Mouse (Mus musculus): Measurements from ENCODE around the gene Vat1l. TPM values are rescaled to one million over a fixed set of nuclear protein-coding genes. Genes with fewer than 3 reads are reported as not detected.

Vat1l gene
- polyA plus RNA-seq, 1 experiment from 2014 or later: 16.1 TPM

DNA sequence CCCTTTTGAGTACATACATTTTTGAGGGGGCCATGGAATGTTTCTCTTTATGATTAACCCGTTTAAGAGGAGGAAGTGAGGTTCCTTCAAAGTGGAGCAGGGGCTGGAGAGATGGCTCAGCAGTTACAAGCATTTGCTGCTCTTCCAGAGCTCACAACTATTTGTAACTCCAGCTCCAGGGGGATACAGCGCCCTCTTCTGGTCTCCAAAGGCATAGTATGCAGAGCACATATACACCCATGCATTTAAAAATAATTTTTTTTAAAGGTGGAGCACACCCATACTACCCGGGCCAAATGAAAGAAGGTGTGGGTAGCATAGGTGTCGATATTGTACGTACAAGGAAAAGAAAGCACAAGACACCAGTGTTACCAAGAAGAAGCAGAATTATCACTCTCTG is 157.8 kb downstream of the Vat1l start:
- no peak overlapping the region for H3K4me2 ChIP-seq
- ATAC-seq (ENCODE audit: low FRiP score): no peak
- H3K4me1 ChIP-seq (ENCODE audit: control insufficient read depth, insufficient read depth, low read length): no peaks in the 10 kb centered on the region
- H3K27ac ChIP-seq (ENCODE audit: low read depth, low read length): no peak overlapping the region
- no peaks in the 10 kb centered on the region for H3K27me3 ChIP-seq (ENCODE audit: control insufficient read depth, insufficient read depth, low read length)
- DNase-seq (ENCODE audit: low spot score, missing footprints): no peak
- H3K36me3 ChIP-seq (ENCODE audit: control insufficient read depth, insufficient read depth, low read length): no peaks in the 10 kb centered on the region
- H3K4me3 ChIP-seq (ENCODE audit: low read depth, low read length): no peak overlapping the region
- no peaks in the 10 kb centered on the region for H3K9me3 ChIP-seq (ENCODE audit: control insufficient read depth, low read length)
- H3K9ac ChIP-seq (ENCODE audit: low read length): no peak overlapping the region
- 70% methylated on average over 5 of the region's 5 CpGs for WGBS

DNA sequence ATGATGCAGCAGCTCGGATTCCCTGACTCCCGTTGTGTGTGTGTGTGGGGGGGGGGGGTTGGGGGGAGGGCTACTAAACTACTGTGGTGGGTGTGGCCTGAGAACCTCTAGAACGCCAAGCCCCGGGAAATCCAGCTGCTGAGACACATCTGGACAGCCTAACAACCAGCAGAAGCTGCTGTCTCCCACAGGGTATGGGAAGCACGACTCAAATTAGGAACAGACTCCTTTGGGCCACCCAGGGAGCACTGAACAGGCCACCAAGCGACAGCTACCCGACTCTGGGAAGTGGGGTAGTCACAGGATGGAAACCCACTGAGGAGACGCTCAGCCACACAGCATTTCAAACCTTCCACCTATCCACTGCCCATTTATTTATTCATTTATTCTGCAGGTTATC is 158.2 kb downstream of the Vat1l start:
- H3K9ac ChIP-seq (ENCODE audit: low read length): no peak overlapping the region
- H3K27me3 ChIP-seq (ENCODE audit: control insufficient read depth, insufficient read depth, low read length): no peaks in the 10 kb centered on the region
- H3K4me2 ChIP-seq: no peak overlapping the region
- H3K4me3 ChIP-seq (ENCODE audit: low read depth, low read length): no peak overlapping the region
- H3K4me1 ChIP-seq (ENCODE audit: control insufficient read depth, insufficient read depth, low read length): no peaks in the 10 kb centered on the region
- H3K36me3 ChIP-seq (ENCODE audit: control insufficient read depth, insufficient read depth, low read length): no peaks in the 10 kb centered on the region
- ATAC-seq (ENCODE audit: low FRiP score): no peak
- 76% methylated on average over 8 of the region's 8 CpGs for WGBS
- H3K9me3 ChIP-seq (ENCODE audit: control insufficient read depth, low read length): no peaks in the 10 kb centered on the region
- DNase-seq (ENCODE audit: low spot score, missing footprints): no peak
- no peak overlapping the region for H3K27ac ChIP-seq (ENCODE audit: low read depth, low read length)

DNA sequence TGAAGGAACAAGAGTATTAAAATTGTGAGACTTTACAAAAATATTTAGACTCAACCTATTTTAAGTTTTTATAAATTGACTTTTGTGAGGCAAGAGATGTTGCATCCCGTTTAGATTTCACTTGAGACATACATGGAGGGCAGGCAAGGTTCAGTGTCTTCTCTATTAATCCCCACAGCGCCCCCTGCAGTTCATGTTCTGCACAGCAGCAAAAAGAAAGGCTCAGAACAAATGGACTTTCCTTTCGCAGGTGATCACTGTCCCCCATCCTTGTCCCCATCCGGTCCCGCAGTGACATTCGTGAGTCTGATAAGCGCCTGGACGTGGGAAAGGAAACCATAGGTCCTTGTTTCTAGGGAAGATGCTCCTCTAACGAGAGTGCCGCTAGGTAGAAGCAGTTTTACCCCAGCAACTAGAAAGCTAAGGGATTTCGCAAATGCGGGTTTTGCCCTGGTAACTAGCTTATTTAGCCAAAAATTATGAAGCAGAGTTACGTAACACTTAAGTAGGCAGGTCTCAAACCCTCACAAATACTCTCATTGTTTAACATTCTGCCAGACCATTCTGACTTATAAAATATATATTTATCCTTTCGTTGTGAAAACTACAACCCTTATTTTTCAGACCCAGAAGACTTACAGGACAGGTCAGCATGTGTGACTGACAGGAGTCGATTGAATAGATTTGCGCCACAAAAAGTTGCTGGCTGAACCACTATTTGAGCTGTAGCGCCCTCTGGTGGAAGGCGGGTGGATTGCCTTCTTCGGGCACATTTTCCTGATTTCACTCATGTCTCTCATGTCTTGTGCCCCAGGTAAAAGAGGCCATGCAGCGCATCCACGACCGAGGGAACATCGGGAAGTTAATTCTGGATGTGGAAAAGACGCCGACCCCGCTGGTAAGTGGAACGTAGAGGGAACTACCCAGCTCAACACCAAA is 163.9 kb downstream of the Vat1l start:
- no peak overlapping the region for H3K27ac ChIP-seq (ENCODE audit: low read depth, low read length)
- WGBS: 42% methylated on average over 27 of the region's 27 CpGs
- H3K36me3 ChIP-seq (ENCODE audit: control insufficient read depth, insufficient read depth, low read length): no peaks in the 10 kb centered on the region
- no peaks in the 10 kb centered on the region for H3K27me3 ChIP-seq (ENCODE audit: control insufficient read depth, insufficient read depth, low read length)
- no peak overlapping the region for H3K9ac ChIP-seq (ENCODE audit: low read length)
- no peak overlapping the region for H3K4me3 ChIP-seq (ENCODE audit: low read depth, low read length)
- H3K4me2 ChIP-seq: peak overlapping the region; percentile 11; the same call in 1 of the 2 replicates
- ATAC-seq (ENCODE audit: low FRiP score) (peak; percentile 46; the same call in 1 of the 2 replicates), DNase-seq (ENCODE audit: low spot score, missing footprints) (peak; percentile 99)
- H3K9me3 ChIP-seq (ENCODE audit: control insufficient read depth, low read length): no peaks in the 10 kb centered on the region
- H3K4me1 ChIP-seq (ENCODE audit: control insufficient read depth, insufficient read depth, low read length): no peaks in the 10 kb centered on the region

DNA sequence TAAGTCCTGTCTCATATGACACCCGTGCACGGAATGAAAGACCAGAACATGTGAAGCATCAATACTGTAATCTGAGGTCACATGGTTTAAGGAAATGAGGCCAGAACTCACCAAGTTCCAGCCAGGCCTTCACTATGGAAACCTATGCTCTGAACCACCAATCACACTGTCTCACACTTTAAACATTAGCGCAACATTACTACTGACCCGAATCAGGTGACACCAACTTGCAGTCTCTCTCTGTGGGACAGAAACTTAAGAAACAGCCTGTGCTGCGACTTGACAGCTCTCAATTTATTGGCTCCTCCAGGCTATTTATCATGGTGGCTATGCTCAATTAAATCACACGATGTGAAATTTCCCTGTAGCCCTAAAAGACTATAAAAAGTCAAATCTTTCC is 169.0 kb downstream of the Vat1l start:
- no peaks in the 10 kb centered on the region for H3K36me3 ChIP-seq (ENCODE audit: control insufficient read depth, insufficient read depth, low read length)
- H3K9ac ChIP-seq (ENCODE audit: low read length): no peak overlapping the region
- WGBS: 90% methylated on average over 6 of the region's 6 CpGs
- no peak for ATAC-seq (ENCODE audit: low FRiP score)
- no peaks in the 10 kb centered on the region for H3K4me1 ChIP-seq (ENCODE audit: control insufficient read depth, insufficient read depth, low read length)
- H3K9me3 ChIP-seq (ENCODE audit: control insufficient read depth, low read length): no peaks in the 10 kb centered on the region
- H3K27me3 ChIP-seq (ENCODE audit: control insufficient read depth, insufficient read depth, low read length): no peaks in the 10 kb centered on the region
- H3K4me3 ChIP-seq (ENCODE audit: low read depth, low read length): no peak overlapping the region
- H3K4me2 ChIP-seq: no peak overlapping the region
- H3K27ac ChIP-seq (ENCODE audit: low read depth, low read length): no peak overlapping the region
- no peak for DNase-seq (ENCODE audit: low spot score, missing footprints)

DNA sequence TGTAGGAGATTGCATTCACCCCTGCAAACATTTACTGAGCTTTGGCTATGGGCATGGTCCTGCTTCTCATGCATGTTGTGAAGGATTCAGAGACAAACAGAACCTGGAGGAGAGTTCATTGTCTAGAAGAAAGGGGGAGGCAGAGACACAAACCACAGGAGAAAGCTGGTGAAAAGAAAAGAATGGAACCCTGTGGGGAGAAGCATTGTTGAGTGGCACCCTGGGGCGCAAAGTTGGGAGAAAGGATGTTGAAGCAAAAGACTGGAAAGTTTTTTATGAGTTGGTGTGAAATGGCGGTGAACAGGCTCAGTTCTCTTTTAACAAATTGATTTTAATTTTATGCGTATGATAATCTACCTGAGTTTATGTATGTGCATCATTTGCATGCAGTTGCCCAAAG is 178.8 kb downstream of the Vat1l start:
- Histone ChIP-seq H3K27me3 (ENCODE audit: control insufficient read depth, insufficient read depth, low read length) (no peaks in the 10 kb centered on the region), H3K36me3 (ENCODE audit: control insufficient read depth, insufficient read depth, low read length) (no peaks in the 10 kb centered on the region), H3K4me3 (ENCODE audit: low read depth, low read length) (no peak overlapping the region), H3K9me3 (ENCODE audit: control insufficient read depth, low read length) (no peaks in the 10 kb centered on the region), H3K4me1 (ENCODE audit: control insufficient read depth, insufficient read depth, low read length) (no peaks in the 10 kb centered on the region), H3K9ac (ENCODE audit: low read length) (no peak overlapping the region), H3K27ac (ENCODE audit: low read depth, low read length) (no peak overlapping the region), H3K4me2 (no peak overlapping the region)
- 74% methylated on average over 3 of the region's 3 CpGs for WGBS
- DNase-seq (ENCODE audit: low spot score, missing footprints) (no peak), ATAC-seq (ENCODE audit: low FRiP score) (no peak)

DNA sequence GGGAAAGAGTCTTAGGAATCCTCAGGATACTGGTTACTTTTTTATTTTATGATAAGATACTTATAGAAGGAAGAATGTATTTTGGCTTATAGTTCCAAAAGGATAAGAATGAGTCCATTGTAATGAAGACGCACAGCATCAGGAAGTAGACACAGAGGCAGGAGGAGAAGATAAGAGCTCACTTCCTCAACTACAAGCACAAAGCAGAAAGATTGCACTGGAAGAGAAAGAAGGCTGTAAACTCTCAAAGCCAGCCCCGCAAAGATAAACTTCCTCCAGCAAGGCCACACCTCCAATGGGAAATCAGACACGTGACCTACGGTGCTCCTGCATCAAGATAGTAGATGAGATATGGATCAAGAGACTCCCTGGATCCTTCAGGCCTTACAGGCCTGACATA is 182.1 kb downstream of the Vat1l start:
- H3K4me2 ChIP-seq: no peak overlapping the region
- WGBS: 90% methylated on average over 4 of the region's 4 CpGs
- no peaks in the 10 kb centered on the region for H3K9me3 ChIP-seq (ENCODE audit: control insufficient read depth, low read length)
- H3K4me3 ChIP-seq (ENCODE audit: low read depth, low read length): no peak overlapping the region
- H3K4me1 ChIP-seq (ENCODE audit: control insufficient read depth, insufficient read depth, low read length): no peaks in the 10 kb centered on the region
- H3K27ac ChIP-seq (ENCODE audit: low read depth, low read length): no peak overlapping the region
- ATAC-seq (ENCODE audit: low FRiP score) (no peak), DNase-seq (ENCODE audit: low spot score, missing footprints) (no peak)
- no peak overlapping the region for H3K9ac ChIP-seq (ENCODE audit: low read length)
- H3K36me3 ChIP-seq (ENCODE audit: control insufficient read depth, insufficient read depth, low read length): no peaks in the 10 kb centered on the region
- no peaks in the 10 kb centered on the region for H3K27me3 ChIP-seq (ENCODE audit: control insufficient read depth, insufficient read depth, low read length)

DNA sequence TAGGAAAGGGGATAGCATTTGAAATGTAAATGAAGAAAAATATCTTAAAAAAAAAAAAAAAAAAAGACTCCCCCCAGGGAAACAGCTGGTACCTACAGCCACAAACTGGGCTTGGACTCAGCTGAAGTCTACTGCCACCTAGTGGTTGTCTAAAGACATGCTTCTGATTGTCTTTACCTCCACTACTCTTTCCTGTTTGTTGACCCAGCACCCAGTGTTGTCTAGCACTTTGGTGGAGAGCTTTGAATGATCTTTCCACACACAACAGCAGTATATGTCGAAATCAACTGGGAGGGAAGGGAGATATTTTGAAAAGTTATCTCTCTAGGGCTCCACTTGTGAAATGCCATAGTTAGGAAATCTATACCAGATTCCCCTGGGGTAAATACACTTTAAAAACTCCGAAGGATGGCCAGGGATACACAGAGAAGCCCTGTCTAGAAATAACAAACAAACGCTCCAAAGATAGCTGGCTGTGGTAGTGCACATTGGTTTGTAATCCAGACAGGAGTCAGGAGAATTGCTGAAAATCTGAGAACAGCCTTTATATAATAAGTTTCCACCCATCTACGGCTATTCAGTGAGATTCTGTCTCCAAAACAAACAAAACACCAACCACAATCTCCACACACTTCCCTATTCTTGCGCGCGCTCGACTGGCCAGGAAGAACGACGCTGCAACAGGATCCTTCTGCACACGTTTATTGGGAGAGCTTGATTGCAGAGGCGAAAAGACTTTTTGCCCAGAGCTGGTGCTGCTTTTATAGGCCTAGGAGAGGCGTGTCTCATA is 185.2 kb downstream of the Vat1l start:
- no peaks in the 10 kb centered on the region for H3K27me3 ChIP-seq (ENCODE audit: control insufficient read depth, insufficient read depth, low read length)
- no peak for DNase-seq (ENCODE audit: low spot score, missing footprints)
- no peak overlapping the region for H3K4me3 ChIP-seq (ENCODE audit: low read depth, low read length)
- ATAC-seq (ENCODE audit: low FRiP score): no peak
- H3K27ac ChIP-seq (ENCODE audit: low read depth, low read length): no peak overlapping the region
- H3K9ac ChIP-seq (ENCODE audit: low read length): no peak overlapping the region
- no peaks in the 10 kb centered on the region for H3K4me1 ChIP-seq (ENCODE audit: control insufficient read depth, insufficient read depth, low read length)
- H3K4me2 ChIP-seq: no peak overlapping the region
- 92% methylated on average over 11 of the region's 13 CpGs for WGBS
- H3K36me3 ChIP-seq (ENCODE audit: control insufficient read depth, insufficient read depth, low read length): no peaks in the 10 kb centered on the region
- no peaks in the 10 kb centered on the region for H3K9me3 ChIP-seq (ENCODE audit: control insufficient read depth, low read length)

DNA sequence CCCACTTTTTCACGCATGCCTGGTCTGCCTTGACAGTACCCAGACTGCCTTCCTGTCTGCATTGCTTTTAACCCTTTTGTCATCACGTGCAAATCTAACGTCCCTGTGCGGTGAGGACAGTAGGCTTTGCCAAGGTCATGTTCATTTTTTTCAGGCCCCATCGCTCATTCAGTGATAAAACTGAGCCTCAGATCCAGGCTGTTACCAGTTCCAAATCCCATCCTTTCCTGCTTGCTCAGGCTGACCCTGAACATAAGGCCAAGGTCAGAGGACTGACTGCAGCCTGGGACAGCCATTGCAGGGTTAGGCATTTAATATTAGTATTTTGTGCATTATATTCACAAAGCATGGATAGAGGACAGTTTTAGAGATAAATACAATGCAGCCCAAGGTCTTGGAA is 192.9 kb downstream of the Vat1l start:
- ATAC-seq (ENCODE audit: low FRiP score) (no peak), DNase-seq (ENCODE audit: low spot score, missing footprints) (no peak)
- Histone ChIP-seq H3K9ac (ENCODE audit: low read length) (no peak overlapping the region), H3K4me1 (ENCODE audit: control insufficient read depth, insufficient read depth, low read length) (no peaks in the 10 kb centered on the region), H3K27me3 (ENCODE audit: control insufficient read depth, insufficient read depth, low read length) (no peaks in the 10 kb centered on the region), H3K27ac (ENCODE audit: low read depth, low read length) (no peak overlapping the region), H3K4me2 (no peak overlapping the region), H3K36me3 (ENCODE audit: control insufficient read depth, insufficient read depth, low read length) (no peaks in the 10 kb centered on the region), H3K4me3 (ENCODE audit: low read depth, low read length) (no peak overlapping the region), H3K9me3 (ENCODE audit: control insufficient read depth, low read length) (no peaks in the 10 kb centered on the region)
- WGBS: 95% methylated on average over 5 of the region's 5 CpGs

DNA sequence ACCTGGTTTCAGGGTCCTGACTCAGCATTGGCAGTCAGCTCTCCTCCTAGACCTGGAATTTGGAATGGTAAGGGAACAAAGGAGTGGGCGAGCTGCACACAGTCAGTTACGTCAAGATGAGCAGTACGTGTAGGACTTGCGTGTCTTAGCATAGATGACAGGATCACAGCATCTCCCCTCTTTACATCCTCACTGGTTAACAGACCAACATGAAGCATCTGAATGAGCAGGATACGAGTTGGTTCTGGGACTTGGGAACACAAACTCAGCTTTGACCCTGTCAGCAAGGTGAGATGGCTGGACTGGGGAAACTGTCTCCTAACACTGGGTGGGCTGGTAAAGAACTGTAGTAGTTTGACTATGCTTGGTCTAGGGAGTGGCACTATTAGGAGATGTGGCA is 193.9 kb downstream of the Vat1l start:
- ATAC-seq (ENCODE audit: low FRiP score) (no peak), DNase-seq (ENCODE audit: low spot score, missing footprints) (no peak)
- Histone ChIP-seq H3K36me3 (ENCODE audit: control insufficient read depth, insufficient read depth, low read length) (no peaks in the 10 kb centered on the region), H3K9ac (ENCODE audit: low read length) (no peak overlapping the region), H3K4me1 (ENCODE audit: control insufficient read depth, insufficient read depth, low read length) (no peaks in the 10 kb centered on the region), H3K9me3 (ENCODE audit: control insufficient read depth, low read length) (no peaks in the 10 kb centered on the region), H3K4me2 (no peak overlapping the region), H3K4me3 (ENCODE audit: low read depth, low read length) (no peak overlapping the region), H3K27ac (ENCODE audit: low read depth, low read length) (no peak overlapping the region), H3K27me3 (ENCODE audit: control insufficient read depth, insufficient read depth, low read length) (no peaks in the 10 kb centered on the region)
- WGBS: 96% methylated on average over 5 of the region's 5 CpGs

Measured in midbrain, embryonic 11.5 days (tissue).